Mouse (Mus musculus): Measurements from ENCODE around the gene Fam19a4. TPM values are rescaled to one million over a fixed set of nuclear protein-coding genes. Genes with fewer than 3 reads are reported as not detected.

Fam19a4 gene
- polyA plus RNA-seq, 1 experiment: not detected

GRCm38 (mm10) chr6:96840634-96841033 lies 219.6 kb downstream of the Fam19a4 start:
- no peaks in the 10 kb centered on the region for H3K36me3 ChIP-seq (ENCODE audit: control insufficient read depth, insufficient read depth, low read length)
- H3K27ac ChIP-seq (ENCODE audit: insufficient read depth, low read depth, low read length): no peak overlapping the region
- WGBS: 75% methylated on average over 3 of the region's 3 CpGs
- H3K27me3 ChIP-seq (replicated peaks; ENCODE audit: control insufficient read depth, insufficient read depth, low read length): no peaks in the 10 kb centered on the region
- no peak for TF ChIP-seq CTCF (conservative IDR thresholded peaks at IDR 0.05; ENCODE audit: insufficient read depth, insufficient read length, low read depth, low read length)
- TF ChIP-seq POLR2A (IDR thresholded peaks at IDR 0.05; ENCODE audit: low read depth, low read length): no peak
- no peak for DNase-seq
- no peak overlapping the region for H3K4me3 ChIP-seq (ENCODE audit: insufficient read depth, low read depth, low read length)
- H3K4me1 ChIP-seq (ENCODE audit: control insufficient read depth, insufficient read depth, low read length): no peaks in the 10 kb centered on the region

DNA sequence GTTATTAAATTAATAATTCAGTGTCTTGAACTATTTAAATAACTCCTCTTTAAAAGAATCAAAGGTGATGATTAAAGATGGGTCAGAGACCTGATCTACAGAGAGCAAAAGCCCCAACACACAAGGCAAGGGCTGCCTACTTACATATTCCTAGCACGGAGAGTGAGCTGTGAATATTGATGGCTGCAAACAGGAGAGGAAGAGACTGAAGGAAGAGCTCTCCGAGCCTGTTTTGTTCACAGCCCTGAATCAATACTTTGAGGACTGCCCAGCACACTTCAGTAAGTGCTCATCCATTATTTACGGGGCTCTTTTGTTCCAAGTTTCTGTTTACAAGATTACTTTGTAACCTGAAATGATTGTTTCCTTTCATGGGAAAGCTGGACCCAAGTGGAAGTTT lies 233.6 kb downstream of the Fam19a4 start:
- no peak for TF ChIP-seq POLR2A (IDR thresholded peaks at IDR 0.05; ENCODE audit: low read depth, low read length)
- Histone ChIP-seq H3K27ac (ENCODE audit: insufficient read depth, low read depth, low read length) (no peak overlapping the region), H3K4me1 (ENCODE audit: control insufficient read depth, insufficient read depth, low read length) (no peaks in the 10 kb centered on the region), H3K27me3 (replicated peaks; ENCODE audit: control insufficient read depth, insufficient read depth, low read length) (no peaks in the 10 kb centered on the region), H3K4me3 (ENCODE audit: insufficient read depth, low read depth, low read length) (no peak overlapping the region), H3K36me3 (ENCODE audit: control insufficient read depth, insufficient read depth, low read length) (no peaks in the 10 kb centered on the region)
- no peak for DNase-seq
- WGBS: 63% methylated on average over 3 of the region's 3 CpGs

DNA sequence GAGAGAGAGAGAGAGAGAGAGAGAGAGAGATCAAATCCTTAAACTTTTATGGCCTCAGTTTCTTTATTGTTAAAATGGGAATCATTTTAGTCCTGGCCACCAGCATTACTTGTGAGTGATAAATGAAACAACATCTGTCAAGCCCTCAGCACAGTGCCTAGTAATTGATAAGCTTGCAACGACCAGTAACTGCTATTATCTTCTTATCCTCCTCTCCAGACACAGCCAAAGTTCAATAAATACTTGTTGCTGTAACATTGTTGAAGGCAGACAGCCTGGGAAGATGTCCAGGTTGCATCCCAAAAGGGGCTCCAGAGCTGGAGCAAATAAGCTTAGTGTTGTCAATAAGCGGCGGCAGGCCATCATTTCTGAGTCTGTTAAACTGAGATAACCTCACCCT lies 257.2 kb downstream of the Fam19a4 start:
- H3K36me3 ChIP-seq (ENCODE audit: control insufficient read depth, insufficient read depth, low read length): no peaks in the 10 kb centered on the region
- H3K4me1 ChIP-seq (ENCODE audit: control insufficient read depth, insufficient read depth, low read length): no peaks in the 10 kb centered on the region
- H3K27ac ChIP-seq (ENCODE audit: insufficient read depth, low read depth, low read length): no peak overlapping the region
- H3K4me3 ChIP-seq (ENCODE audit: insufficient read depth, low read depth, low read length): no peak overlapping the region
- 70% methylated on average over 3 of the region's 3 CpGs for WGBS
- no peak for DNase-seq
- no peaks in the 10 kb centered on the region for H3K27me3 ChIP-seq (replicated peaks; ENCODE audit: control insufficient read depth, insufficient read depth, low read length)
- TF ChIP-seq CTCF (conservative IDR thresholded peaks at IDR 0.05; ENCODE audit: insufficient read depth, insufficient read length, low read depth, low read length): no peak
- no peak for TF ChIP-seq POLR2A (IDR thresholded peaks at IDR 0.05; ENCODE audit: low read depth, low read length)

DNA sequence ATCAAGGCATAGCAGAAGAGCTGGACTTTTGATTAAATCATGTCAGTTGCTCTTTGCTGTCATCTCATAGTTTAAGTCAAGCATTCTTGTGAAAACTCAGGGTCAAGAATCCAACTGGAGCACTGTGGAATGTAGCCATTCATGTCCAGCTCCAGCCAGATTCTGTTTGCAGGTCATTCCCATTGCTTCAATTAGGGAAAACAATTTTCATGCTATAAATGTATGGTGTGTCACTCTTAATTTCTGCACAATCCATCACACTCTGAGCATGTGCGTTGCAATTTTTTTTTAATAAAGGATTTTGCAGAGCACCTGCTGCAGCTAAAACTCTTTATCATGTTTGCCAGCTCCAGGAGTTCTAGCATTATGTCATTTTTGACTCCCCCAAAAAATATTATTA lies 261.5 kb downstream of the Fam19a4 start:
- no peaks in the 10 kb centered on the region for H3K36me3 ChIP-seq (ENCODE audit: control insufficient read depth, insufficient read depth, low read length)
- WGBS: 84% methylated on average over 1 of the region's 1 CpGs
- H3K27me3 ChIP-seq (replicated peaks; ENCODE audit: control insufficient read depth, insufficient read depth, low read length): no peaks in the 10 kb centered on the region
- TF ChIP-seq CTCF (conservative IDR thresholded peaks at IDR 0.05; ENCODE audit: insufficient read depth, insufficient read length, low read depth, low read length): no peak
- TF ChIP-seq POLR2A (IDR thresholded peaks at IDR 0.05; ENCODE audit: low read depth, low read length): no peak
- no peak overlapping the region for H3K4me3 ChIP-seq (ENCODE audit: insufficient read depth, low read depth, low read length)
- no peak overlapping the region for H3K27ac ChIP-seq (ENCODE audit: insufficient read depth, low read depth, low read length)
- no peaks in the 10 kb centered on the region for H3K4me1 ChIP-seq (ENCODE audit: control insufficient read depth, insufficient read depth, low read length)
- no peak for DNase-seq

DNA sequence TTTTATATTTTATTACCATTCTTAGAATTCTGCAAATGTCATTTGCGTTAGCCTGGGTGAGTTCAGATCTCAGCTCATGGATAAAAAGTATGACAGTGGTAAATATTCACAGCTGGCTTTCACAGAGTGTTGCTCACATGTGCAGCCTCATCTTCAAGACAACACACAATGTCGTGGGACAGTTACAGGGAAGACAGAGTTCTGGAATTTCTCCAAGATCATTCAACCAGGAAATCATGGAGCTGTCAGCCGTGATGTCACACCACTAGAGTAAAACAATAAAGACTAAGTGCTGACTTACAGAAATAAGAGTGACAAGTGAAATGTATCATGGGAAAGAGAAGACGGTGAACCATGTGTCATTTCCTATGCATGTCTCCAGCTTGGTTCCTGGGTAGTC lies 262.8 kb downstream of the Fam19a4 start:
- 56% methylated on average over 4 of the region's 4 CpGs for WGBS
- no peak for DNase-seq
- H3K27ac ChIP-seq (ENCODE audit: insufficient read depth, low read depth, low read length): no peak overlapping the region
- H3K4me1 ChIP-seq (ENCODE audit: control insufficient read depth, insufficient read depth, low read length): no peaks in the 10 kb centered on the region
- H3K36me3 ChIP-seq (ENCODE audit: control insufficient read depth, insufficient read depth, low read length): no peaks in the 10 kb centered on the region
- TF ChIP-seq CTCF (conservative IDR thresholded peaks at IDR 0.05; ENCODE audit: insufficient read depth, insufficient read length, low read depth, low read length): no peak
- no peak for TF ChIP-seq POLR2A (IDR thresholded peaks at IDR 0.05; ENCODE audit: low read depth, low read length)
- H3K4me3 ChIP-seq (ENCODE audit: insufficient read depth, low read depth, low read length): no peak overlapping the region
- no peaks in the 10 kb centered on the region for H3K27me3 ChIP-seq (replicated peaks; ENCODE audit: control insufficient read depth, insufficient read depth, low read length)

Other genes with a start within 250 kb of the Fam19a4 start
- gene Eogt, start 88.8 kb upstream of the Fam19a4 start, polyA plus RNA-seq (2012; rRNA removed): 12.8 and 13.9 TPM in 2 replicates
- gene Tmf1, start 118.7 kb upstream of the Fam19a4 start, polyA plus RNA-seq (2012; rRNA removed): 3.2 and 4.1 TPM in 2 replicates
- gene Uba3, start 145.2 kb upstream of the Fam19a4 start, polyA plus RNA-seq (2012; rRNA removed): 11.0 and 16.6 TPM in 2 replicates
- 57.0 and 66.0 TPM in 2 replicates for gene Arl6ip5, start 150.3 kb upstream of the Fam19a4 start, polyA plus RNA-seq (2012; rRNA removed)
- 0.12 and 1.2 TPM in 2 replicates for gene Lmod3, start 192.3 kb upstream of the Fam19a4 start, polyA plus RNA-seq (2012; rRNA removed)

Measured in kidney, adult 2 months (tissue).